Mouse (Mus musculus) cerebral cortex, adult 2 months (tissue): Measurements from ENCODE around the gene Lair1.

ENCODE experiments used
- WGBS: fragments of 180-500 bp; shearing (Covaris S2); methylation state at CpG from one replicate; pipeline ENCODE4 v1.1.7; 2018; 5-methylcytosine and 5-hydroxymethylcytosine counted together

Gene Lair1

DNA sequence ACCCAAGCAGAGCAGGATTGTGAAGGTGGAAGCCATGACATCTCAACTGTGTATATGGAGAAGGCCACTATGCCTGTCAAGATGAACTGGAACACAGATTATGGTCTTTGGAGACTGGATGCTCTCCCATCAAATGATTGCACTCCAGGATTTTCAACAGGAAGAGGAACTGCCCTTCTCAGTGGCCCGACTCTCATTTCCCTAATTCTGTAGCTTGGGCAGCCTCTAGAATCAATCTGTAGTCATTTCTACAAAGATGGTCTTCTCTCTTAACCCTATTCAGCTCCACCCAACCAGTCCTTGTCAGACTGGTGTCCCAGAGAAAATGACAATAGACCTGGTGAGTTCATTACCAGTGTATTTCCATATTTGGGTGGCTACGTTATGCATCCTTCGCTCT lies 105.6 kb downstream of the Lair1 start:
- 81% methylated on average over 3 of the region's 3 CpGs for WGBS
